Mouse (Mus musculus) frontal cortex, postnatal 25 days (tissue): ENCODE results near the gene Ncoa4.
A peak's percentile ranks its signal among the peaks of the same experiment; 100 is the strongest.
"Not testable (repeated sequence)": the region's sequence is repeated elsewhere in the genome, so short reads cannot be mapped to it uniquely, and the experiment has no call there.

Source experiments
- DNase-seq, 2 experiments: peaks; one replicate each; pipeline ENCODE4 v3.0.0; 2022; ENCODE audit warnings: low spot score in 2 of 2

Ncoa4 gene

DNA sequence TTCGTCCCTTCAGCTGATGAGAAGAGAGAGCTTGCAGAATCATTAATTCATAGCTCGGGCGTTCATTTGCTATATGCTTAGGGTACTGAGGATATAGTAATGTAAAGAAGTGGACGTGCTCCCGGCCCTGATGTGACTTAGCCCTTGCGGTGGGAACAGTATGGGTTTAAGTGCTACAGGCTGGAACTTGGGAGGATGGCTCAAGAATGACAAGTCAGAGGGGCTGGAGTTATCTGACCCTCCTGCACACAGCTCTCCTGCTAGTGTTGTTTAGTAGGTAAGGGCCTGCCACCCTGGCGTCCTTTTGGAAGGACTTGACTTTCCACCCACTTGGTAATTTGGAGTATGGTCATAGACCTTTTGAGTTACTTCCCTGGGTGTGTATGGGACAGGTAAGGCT lies 898 bp downstream of the Ncoa4 start:
- DNase-seq = no peak

DNA sequence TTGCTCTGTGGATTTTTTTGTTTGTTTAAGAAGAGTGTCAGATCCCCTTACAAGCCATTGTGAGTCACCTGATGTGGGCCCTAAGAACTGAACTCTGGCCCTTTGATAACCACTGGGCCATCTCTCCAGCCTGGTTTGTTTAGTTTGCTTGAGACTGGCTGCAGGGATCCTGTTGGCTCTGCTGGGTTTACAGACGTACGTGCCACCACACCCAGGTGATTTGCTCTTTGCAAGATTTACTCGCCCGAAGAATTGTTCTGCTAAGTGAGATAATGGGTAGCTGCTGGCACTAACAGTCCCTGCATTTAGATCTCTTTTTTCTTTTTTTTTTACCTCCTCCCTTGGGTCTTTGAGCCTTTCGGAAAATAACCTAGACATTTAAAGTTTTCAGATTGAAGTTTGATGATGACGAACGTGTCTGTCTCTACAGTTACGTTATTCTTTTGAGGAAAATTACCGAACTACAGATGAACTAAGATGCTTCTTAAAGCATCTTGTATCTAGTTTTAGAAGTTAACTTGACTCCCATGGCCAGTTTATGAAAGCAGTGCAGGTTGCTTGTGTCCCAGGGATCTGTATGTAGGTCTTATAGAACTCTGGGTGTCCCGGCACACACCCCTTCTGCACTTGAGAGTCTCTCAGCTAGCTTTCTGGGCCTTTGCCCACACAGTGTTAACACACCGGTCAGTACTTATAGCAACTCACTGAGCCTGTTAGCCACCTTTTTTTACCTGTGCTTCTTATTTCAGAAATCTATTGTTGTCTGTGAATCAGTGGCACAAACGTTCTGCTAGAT lies 1.6 kb downstream of the Ncoa4 start:
- no peak for DNase-seq

DNA sequence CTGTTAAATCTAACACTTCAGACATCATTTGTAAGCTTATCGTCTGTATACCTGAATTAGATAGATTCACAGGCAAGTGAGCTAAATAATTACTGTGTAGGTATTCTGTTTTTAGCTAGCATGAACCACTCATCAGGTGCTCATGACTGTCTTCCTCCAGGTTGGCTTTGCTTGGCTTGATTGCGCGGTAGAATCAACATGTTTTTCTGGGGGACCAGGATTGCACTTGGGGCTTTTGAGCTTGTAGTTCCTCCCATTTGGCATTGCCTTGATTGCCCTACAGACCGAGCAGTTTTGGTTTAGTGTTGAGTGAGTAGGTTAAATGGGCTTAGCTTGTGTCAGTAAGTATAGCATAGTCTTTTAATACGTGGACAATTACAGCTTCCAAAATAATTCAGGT lies 2.6 kb downstream of the Ncoa4 start:
- DNase-seq = no peak

DNA sequence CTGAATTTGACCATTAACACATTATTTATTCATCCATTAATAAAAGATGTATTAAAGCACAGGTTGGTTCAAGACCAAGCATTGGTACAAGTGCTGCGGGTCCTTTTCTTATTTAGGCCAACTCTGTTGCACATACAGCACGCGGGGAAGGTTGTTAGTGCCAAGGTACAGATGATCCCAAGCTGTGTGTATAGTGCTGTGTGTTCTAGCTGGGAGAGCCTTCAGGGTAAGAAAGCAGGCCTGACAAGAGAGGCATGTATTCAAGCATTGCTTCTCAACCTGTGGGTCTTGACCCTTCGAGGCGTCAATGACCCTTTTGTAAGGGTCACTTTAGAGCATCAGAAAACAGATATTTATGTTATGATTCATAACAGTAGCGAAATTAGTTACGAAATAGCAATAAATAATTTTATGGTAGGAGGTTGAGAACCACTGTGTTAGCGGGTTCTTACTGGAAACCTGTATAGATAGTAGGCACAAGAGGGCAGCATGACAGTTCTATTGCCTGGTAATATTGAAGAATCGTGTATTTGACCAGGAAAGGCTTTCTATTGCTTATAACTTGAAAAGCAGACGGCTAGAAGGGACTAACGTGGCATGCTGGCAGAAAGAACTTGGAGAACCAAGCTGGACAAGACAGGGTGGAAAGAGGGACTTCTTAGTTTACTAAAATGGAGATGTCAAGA lies 3.7 kb downstream of the Ncoa4 start:
- no peak for DNase-seq

DNA sequence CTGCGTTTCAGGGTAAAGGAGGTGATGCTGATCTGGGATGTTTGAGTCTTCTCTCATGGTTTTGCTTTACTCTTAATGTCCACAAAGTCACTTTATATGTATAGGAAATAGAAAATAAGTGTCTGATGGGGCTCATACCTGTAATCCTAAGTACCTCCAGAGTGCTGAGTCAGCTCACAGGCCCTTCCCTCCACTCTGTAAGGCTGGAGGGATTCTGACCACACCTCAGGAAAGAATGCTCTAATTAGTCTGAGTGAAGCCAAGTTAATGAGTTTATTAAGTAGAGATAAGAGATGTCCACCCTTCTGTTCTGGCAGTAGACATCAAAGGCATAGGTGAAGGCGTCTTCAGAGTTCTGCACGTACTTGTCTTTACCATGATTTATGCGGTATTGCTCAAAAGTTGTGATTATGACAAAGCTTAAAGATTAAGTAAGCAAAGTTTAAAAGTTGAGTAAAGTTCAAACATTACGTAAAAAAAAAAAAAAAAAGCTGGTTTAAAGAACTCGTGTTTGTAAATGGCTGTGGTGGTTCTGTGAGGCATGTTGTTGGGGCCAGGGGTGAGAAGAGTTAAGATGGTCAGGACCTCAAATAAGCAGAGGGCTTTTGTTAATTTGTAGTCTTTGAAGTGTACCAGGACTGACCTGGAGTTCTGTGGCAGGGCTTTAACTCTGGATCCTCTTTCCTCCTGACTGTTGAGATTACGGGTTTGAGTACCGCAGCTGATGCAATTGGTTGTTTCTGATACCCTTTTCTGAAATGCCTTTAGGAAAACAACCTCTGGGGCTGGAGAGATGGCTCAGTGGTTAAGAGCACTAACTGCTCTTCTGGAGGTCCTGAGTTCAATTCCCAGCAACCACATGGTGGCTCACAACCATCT lies 4.7 kb downstream of the Ncoa4 start:
- DNase-seq = no peak

DNA sequence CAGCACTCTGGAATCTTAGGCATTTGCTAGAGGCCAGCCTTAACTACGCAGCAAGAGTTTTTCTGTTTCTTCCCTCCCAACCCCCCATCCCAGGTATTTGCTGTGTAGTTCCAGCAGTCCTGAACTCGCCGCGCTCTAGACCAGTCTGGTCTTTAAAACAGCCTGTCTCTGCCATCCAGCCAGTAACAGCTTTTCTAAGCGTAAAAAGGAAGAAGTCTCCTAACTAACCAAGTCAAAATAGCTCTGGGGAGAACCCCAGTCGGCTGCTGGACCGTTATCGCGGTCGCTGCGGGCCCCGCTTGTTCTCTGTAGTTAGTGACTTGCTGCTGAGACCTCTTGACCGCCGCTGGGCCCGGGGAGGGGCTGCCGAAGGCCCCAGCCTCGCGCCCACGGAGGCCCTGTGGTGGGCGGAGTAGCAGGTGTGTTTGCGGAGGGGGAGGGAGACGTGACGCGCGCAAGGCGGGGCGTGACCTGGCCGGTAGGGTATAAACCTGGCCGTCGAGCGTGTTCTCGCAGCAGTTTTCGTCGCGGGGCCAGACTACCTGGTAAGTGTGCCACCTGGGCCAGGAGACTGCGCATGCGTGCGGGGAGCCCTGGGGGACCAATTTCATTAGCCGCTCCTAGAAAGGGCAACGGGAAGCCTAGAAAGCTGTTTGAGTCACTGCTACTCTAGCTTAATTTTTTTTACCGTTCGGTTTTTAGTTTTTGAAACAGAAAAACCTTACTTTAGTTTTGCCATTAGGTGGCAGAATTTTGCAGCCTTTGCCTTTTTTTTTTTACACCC lies 5.8 kb downstream of the Ncoa4 start:
- DNase-seq = peak; percentile 8 to 26

DNA sequence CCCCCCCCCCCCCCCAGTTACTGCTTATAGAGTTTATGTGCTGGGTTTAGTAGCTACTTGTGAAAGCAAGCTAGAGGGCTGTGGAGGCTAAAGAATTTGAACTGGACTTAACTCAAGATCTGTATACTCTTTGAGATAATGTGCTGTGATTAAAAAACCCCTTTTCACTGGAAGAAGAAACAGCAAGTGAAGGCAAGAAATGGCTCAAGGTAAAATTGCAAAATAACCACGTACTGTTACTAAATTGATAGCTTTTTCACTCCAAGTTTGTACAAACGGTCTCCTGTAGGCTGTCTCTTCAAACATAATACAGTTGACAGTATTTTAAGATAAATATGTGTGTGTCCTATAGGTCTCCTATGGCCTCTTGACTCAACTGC lies 6.4 kb downstream of the Ncoa4 start:
- no peak for DNase-seq

DNA sequence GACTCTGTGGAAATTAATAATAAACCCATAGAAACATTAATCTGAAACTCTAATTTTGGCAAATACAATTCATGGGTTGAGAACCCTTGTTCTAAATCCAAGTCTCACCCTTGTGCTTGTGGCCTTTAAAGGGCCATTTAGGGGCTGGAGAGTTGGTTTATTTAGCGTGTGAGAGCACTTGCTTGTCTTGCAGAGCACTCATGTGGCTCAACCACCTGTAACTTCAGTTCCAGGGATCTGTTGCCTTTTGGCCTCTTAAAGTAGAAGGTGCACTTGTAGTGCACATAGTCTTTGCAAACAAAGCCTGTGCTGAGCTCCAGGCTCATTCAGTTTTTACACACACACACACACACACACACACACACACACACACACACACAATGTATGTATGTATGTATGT lies 7.2 kb downstream of the Ncoa4 start:
- DNase-seq = no peak

DNA sequence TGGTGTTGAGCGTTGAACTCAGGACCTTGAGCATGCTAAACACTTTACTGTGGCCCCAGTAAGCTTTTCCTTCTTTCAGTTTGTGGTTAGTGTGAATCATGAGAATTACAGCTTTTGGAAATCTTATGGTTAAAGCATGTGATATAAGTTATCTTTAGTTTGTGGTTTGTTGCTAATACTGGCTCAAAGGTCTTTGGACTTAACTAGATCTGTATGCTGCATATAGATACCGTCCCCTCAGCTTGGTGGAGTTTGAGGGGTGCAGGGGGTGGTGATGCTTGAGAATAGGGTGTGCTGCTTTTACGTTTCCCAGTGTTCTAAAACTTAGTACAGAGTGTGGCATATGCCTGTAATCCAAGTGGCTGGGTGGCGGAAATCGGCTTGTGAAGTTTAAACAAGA lies 7.7 kb downstream of the Ncoa4 start:
- no peak for DNase-seq

DNA sequence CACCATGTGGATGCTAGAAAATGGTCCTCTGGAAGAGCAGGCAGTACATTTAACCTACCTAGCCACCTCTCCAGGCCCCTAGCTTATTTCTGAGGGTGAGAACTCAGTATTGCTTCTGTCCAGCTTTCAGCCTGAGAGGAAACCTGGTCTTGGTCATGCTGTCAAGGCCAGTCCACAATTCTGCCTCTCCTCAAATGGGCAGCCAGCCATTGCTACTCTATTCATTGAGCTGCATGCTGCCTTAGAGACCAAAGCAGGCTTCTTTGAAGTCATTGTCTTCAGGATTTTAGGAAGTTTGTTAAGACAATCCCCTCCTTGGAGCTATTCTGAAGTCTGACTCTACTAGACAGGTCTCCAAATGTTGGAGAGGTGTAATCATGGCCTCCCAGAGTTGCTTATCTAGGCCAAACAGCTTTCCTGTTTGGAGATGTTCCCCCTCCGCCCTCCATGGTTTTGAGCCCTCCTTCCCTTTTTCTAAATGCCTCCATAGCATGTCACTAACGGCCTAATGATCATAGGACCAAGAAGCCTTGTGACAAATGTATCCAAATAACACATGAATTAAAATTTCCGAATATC lies 9.1 kb downstream of the Ncoa4 start:
- no peak for DNase-seq

DNA sequence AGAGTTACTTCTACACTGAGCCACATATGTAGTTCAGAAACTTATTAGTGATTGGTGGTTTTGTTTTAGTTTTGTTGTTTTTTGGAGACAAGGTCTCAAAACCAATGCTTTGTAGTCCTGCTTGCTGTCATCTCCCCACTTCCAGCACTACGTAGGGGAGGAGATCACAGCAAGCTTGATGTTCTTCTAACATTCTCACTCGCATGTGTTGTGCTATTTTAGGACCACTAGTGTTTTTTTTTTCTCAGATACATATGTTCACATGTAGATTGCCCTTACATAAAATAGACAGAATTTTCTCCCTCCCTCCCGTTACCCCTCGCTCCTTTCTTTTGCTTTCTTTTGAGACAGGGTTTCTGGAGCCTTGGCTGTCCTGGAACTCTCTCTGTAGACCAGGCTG lies 10.5 kb downstream of the Ncoa4 start:
- no peak for DNase-seq

DNA sequence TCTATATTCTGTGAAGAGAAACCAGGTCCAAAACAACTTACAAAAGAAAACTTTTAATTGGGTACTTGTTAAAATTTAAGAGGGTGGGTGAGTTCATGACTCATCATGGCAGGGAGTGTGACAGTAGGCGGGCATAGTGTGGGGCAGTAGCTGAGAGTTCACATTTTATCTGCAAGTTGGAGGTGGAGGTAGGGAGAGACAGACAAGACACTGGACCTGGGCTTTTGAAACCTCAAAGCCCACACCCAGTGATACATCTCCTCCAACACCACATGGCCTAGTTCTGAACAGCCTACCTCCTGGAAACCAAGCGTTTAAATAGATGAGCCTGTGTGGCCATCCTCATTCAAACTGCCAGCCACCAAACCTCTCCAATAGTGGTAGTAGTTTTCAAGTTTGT lies 15.6 kb downstream of the Ncoa4 start:
- no peak for DNase-seq

DNA sequence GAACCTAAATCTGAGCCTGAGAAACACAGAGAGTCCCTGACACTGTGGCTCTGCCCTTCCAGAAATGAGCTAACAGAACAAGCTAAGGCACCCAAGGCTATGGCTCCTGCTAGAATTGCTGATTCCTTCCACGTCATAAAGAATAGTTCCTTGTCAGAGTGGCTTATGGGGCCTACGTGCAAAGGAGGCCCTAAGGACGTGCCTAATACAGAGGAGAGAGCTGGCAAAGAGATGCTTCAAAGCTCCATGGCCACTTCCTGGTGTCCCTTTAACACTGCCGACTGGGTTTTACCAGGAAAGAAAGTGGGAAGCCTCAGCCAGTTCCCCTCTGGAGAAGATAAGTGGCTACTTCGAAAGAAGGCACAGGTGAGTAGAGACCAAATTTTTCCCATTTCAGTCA lies 16.9 kb downstream of the Ncoa4 start:
- DNase-seq = not testable (repeated sequence)

DNA sequence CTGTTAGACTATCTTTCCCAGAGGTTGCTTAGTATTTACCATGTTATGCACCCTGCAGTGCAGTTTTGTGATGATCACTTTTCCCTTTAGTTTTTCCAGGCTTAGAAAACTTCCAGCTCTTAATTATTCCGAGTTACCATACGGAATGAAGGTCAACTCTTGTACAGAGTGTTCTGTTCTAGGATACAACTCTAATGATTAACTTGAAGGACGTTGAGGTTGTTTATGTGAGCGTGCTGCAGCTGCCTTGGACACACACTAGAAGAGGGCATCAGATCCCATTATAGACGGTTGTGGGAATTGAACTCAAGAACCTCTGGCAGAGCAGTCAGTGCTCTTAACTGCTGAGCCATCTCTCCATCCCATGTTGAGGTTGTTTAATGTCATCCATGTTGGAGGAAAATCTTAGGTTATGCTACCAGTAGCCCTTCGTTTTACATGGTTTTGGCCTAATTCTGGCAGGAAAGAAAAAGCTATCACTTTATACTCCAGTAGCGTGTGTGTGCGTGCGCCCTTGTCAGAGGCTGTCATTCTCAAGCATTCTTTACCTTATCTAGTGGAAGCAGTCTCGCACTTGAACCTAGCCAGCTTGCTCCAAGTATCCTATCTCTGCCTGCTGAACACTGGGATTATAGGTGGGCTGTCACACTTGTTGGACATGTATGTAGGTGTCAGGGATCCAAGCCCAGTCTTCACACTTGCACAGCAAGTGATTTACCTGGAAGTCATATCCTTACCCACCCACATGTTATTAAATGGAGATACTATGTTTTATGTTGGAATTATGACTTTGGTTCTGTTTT lies 19.9 kb downstream of the Ncoa4 start:
- DNase-seq = no peak

DNA sequence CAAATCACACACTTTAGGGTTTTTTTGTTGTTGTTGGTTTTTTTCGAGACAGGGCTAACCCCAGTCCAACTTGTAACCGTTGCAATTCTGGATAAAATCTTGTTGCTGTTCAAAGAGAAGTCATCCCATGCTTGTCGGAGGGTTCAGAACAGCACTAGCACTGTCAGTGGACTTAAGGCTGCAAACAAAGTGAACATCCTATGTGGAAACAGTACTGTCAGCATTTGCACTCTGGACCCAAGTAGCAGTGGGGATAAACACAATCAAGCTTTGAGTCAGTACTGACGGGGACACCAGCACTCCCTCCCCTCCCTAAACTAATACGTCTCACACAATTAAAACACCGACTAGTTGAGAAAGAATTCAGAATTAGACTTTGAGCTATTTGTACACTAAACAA lies 21.2 kb downstream of the Ncoa4 start:
- DNase-seq = no peak

DNA sequence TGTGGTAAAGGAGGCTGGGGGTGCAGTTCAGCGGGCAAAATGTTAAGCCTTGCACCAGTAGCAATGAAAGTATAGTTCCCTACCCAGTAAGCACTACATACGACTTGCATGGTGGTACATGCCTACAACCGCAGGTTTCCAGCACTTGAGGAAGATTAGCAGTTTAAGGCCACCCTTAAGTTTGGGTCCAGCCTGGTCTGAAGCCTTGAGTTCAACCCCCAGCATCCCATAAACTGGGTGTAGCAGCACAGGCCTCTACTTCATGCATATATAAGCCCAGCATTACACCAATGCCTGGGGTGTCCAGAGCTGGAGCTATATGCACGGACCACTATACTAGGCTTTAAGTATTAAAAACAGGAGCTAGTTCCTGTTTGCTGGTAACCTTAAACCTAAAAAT lies 24.2 kb downstream of the Ncoa4 start:
- DNase-seq = no peak

DNA sequence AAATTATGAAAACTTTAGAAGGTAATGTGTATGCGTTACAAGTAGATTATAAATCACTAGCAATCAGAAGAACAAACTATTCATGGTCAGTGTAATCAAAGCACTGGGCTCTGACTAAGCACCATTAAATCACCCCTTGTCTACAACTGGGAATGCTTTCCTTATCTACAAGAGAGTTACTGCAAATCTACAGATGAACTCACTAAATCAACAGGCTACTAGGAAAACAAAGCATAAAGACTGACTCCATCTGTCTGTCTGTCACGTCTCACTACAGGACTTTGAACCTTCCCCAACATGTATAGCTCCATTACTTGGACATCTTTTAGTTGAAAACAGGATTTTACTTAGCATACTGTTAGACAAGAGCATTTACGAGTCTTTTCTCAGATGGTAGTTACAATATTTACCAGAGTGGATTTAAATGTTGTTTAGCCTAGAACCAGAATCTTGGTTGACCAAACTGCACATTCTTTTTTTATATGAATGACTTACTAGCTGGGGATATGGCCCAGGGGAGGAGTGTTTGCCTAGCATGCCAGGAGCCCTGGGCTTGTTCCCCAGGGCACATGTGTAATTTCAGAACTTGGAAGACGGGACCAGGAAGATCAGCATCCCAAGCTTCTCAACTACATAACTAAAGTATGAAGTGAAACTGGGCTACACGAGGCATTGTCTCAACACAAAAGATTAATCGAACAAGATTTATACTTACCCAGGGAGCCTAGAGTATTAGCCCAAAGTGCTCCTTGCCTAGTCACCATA lies 31.1 kb downstream of the Ncoa4 start:
- no peak for DNase-seq

DNA sequence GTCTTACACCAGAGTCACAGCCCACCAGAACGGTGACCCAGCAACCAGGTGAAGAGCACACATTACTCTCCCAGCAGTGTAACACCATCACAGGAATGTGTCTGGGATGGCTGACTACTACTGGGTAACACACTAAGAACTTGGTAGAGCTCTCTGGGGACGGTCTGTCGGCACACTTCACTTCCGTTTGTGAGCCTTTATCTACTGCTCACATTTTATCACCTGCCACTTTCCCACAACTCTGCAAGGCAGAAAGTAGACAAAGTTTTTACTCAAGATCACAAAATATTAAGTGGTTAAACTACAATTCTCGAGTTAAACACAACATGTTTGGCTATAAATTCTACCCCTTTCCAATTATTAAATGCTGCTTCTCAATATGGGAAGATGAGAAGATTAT lies 32.3 kb downstream of the Ncoa4 start:
- no peak for DNase-seq

DNA sequence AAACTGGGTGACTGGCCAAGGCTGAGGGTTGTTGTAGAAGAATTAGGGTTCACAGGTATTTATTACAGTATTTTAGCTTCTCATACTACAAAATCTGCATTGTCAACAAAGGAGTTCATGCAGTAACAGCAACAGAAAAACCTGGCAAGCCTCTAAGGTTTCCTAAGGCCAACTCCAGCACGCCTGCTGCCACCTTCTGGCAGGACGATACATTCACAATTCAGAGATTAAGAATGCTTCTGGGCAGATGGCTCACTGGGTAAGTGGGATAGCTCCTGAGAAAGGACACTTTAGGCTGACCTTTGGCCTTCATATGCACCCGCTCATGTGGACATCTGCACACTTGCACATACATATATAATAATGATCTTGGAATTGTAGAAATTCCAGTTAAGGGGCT lies 32.8 kb downstream of the Ncoa4 start:
- no peak for DNase-seq

DNA sequence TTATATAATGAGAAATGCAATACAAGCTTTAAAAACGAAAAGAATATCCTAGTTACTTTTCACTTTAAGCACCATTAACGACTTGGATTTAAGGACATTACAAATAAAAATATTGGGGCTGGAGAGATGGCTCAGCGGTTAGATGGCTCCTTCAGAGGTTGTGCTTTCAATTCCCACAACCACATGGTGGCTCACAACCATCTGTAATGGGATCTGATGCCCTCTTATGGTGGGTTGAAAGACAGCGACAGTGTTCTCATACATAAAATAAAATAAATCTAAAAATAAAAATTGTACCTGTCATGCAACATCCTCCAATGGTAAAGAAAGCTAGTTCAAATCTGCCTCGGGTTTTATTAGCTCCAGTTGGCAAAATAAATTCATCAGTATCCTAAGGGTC lies 33.9 kb downstream of the Ncoa4 start:
- DNase-seq = not testable (repeated sequence)
